Comparison of ENCODE assay signal across 37 mouse cellular contexts in the genomic region with DNA sequence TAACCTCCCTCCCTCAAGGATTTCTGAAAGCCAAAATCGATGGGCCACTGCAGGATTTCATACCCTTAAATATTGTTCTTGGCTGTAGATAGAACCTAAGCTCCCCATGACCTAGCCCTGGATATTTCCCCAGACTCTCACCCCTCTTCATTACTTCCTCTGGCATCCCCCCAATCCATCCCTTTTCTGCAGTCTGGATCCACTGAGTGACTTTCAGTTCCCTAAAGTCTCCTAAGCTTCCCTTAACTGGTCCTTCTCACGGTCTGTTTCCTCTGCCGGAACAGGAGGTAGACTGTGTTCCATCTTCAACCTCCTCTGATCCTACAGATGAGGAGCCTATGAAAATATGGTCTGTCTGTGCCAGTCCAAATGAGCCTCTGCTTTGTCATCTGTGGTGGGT. TPM values are rescaled to one million over a fixed set of nuclear protein-coding genes. Genes with fewer than 3 reads are reported as not detected.
"Had no signal": no experiment of that assay in that cellular context is flagged by ENCODE, and none has a peak within 500 bp of the region (broad histone marks: within the 10 kb centered on the region; RNA-seq: fewer than 3 reads in every experiment).

No protein-coding gene starts in this region.

- H3K36me3 ChIP-seq: heart, embryonic 10.5 days; heart, embryonic 12.5 days; hindbrain, embryonic 13.5 days; hindbrain, embryonic 15.5 days; limb, embryonic 10.5 days; limb, embryonic 12.5 days; liver, embryonic 13.5 days; liver, embryonic 15.5 days had no signal

- H3K9me3 ChIP-seq: heart, embryonic 10.5 days; heart, embryonic 12.5 days; hindbrain, embryonic 13.5 days; hindbrain, embryonic 15.5 days; limb, embryonic 10.5 days; limb, embryonic 12.5 days; liver, embryonic 13.5 days; liver, embryonic 15.5 days had no signal

- DNase-seq: gastrocnemius, adult 2 months; gastrocnemius, postnatal 10 days; gastrocnemius, postnatal 25 days; heart, adult 18-20 months; heart, postnatal 10 days; heart, postnatal 36 days; kidney, adult 18-20 months; kidney, adult 8-10 months; kidney, postnatal 10 days; kidney, postnatal 25 days; kidney, postnatal 4 days; liver; liver, embryonic 13.5 days had no signal

- H3K4me1 ChIP-seq: heart, embryonic 10.5 days; heart, embryonic 12.5 days; hindbrain, embryonic 13.5 days; hindbrain, embryonic 15.5 days; limb, embryonic 10.5 days; limb, embryonic 12.5 days; liver, embryonic 13.5 days; liver, embryonic 15.5 days had no signal

- H3K4me2 ChIP-seq: heart, embryonic 12.5 days; hindbrain, embryonic 13.5 days; hindbrain, embryonic 15.5 days; limb, embryonic 12.5 days; liver, embryonic 11.5 days; liver, embryonic 13.5 days; liver, embryonic 15.5 days had no signal

- H3K4me3 ChIP-seq: gastrocnemius, adult 2 months; heart, embryonic 10.5 days; heart, embryonic 12.5 days; hindbrain, embryonic 13.5 days; hindbrain, embryonic 15.5 days; layer of hippocampus, adult 2 months; limb, embryonic 10.5 days; limb, embryonic 12.5 days; liver, embryonic 13.5 days; liver, embryonic 15.5 days had no signal

- H3K9ac ChIP-seq: heart, embryonic 12.5 days; hindbrain, embryonic 13.5 days; hindbrain, embryonic 15.5 days; limb, embryonic 12.5 days; liver, embryonic 13.5 days; liver, embryonic 15.5 days had no signal

- ATAC-seq: hindbrain, postnatal 0 days; intestine, postnatal 0 days had no signal

- H3K27me3 ChIP-seq: heart, embryonic 12.5 days; hindbrain, embryonic 13.5 days; hindbrain, embryonic 15.5 days; limb, embryonic 12.5 days; liver, embryonic 13.5 days; liver, embryonic 15.5 days had no signal

- H3K27ac ChIP-seq: gastrocnemius, adult 2 months; heart, embryonic 10.5 days; hindbrain, embryonic 13.5 days; hindbrain, embryonic 15.5 days; hindbrain, postnatal 0 days; layer of hippocampus, adult 2 months; limb, embryonic 10.5 days; limb, embryonic 12.5 days; liver, embryonic 13.5 days; liver, embryonic 15.5 days had no signal

RNA-seq across cellular contexts. Expression of gene Sowahd, which starts 18.7 kb away (rescaled TPM):
- total RNA-seq: gastrocnemius, adult 2 months; gastrocnemius, postnatal 10 days; gastrocnemius, postnatal 25 days; heart, adult 18-20 months; heart, adult 8-10 months; heart, postnatal 10 days; heart, postnatal 36 days; hematopoietic stem cell, adult 5-6 weeks; hindbrain, postnatal 0 days; layer of hippocampus, adult 2 months; layer of hippocampus, postnatal 10 days; layer of hippocampus, postnatal 25 days; left cerebral cortex, adult 8-10 months; left cerebral cortex, postnatal 10 days; left cerebral cortex, postnatal 36 days had no signal
- polyA plus RNA-seq: heart, embryonic 14.5 days; hindbrain, embryonic 11.5 days; hindbrain, embryonic 15.5 days; intestine, embryonic 14.5 days; intestine, postnatal 0 days; kidney, embryonic 14.5 days; kidney, embryonic 16.5 days; limb, embryonic 12.5 days; limb, embryonic 14.5 days; liver, embryonic 13.5 days had no signal
